Mouse (Mus musculus): ENCODE measurements at regions not wholly inside any gene's neighbourhood (a gene's known extent, or its start where the extent isn't known, plus 50 kb on each side); places are given as distances from the start of the nearest gene placed in this dataset.

DNA sequence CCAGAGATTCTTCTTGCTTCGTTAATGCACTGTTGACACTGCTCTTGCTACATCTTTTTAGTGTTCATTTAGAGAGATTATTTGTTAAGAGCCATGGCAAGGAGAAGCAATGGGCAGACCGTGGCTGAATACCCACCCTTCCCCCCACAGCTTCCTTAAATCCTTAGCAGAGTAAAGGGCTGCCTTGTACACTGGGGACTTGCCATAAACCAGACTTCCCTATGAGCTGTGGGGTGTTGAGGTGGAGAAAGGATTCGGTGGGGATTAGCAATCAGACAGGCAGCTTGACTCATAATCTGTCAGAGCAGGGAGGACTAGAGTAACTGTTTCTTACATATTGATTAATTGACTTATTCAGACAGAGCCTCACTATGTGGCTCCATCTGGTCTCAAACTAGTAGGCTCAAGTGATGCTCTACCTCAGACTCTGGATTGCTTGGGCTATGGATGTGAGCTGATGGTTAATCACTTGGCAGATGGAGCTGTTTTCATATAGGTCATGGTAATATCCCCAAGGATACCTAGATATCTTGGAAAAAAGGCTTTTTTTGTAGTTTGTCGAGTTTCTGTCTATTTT, 166.7 kb downstream of the Cmpk2 start:
- no peaks in the 10 kb centered on the region for H3K27me3 ChIP-seq (ENCODE audit: insufficient read depth, low read length)
- H3K36me3 ChIP-seq (ENCODE audit: insufficient read depth): no peaks in the 10 kb centered on the region
- no peak overlapping the region for H3K9ac ChIP-seq
- DNase-seq (peak; percentile 44), ATAC-seq (ENCODE audit: insufficient read depth) (peak; percentile 49; the same call in 1 of the 2 replicates)
- H3K4me3 ChIP-seq (ENCODE audit: low read depth, low read length): no peak overlapping the region
- 36% methylated on average over 4 of the region's 4 CpGs for WGBS
- peak overlapping the region; percentile 6; the same call in 1 of the 2 replicates for H3K27ac ChIP-seq (ENCODE audit: low read depth)
- peaks cover 3% of the 10 kb centered on the region; the same call in 1 of the 2 replicates for H3K4me1 ChIP-seq (ENCODE audit: insufficient read depth)
- H3K4me2 ChIP-seq: no peak overlapping the region
- H3K9me3 ChIP-seq (ENCODE audit: low read depth, low read length): no peaks in the 10 kb centered on the region
- TF ChIP-seq CTCF (IDR thresholded peaks at IDR 0.05; ENCODE audit: low read depth): no peak

- no peak overlapping the region for H3K27ac ChIP-seq (ENCODE audit: low read depth)
- no peak overlapping the region for H3K9ac ChIP-seq
- ATAC-seq (ENCODE audit: insufficient read depth): peak; percentile 76; the same call in 1 of the 2 replicates
- H3K4me3 ChIP-seq (ENCODE audit: low read depth, low read length): no peak overlapping the region
- H3K4me1 ChIP-seq (ENCODE audit: insufficient read depth): peaks cover 3% of the 10 kb centered on the region; the same call in 1 of the 2 replicates
- DNase-seq: peak; percentile 78
- whole genome bisulfite sequencing: 21% methylated on average over 3 of the region's 3 CpGs
- no peaks in the 10 kb centered on the region for H3K36me3 ChIP-seq (ENCODE audit: insufficient read depth)
- H3K4me2 ChIP-seq: 0 out of 2 replicates have a peak overlapping the region, but pooled peaks have one; percentile 5
- no peaks in the 10 kb centered on the region for H3K27me3 ChIP-seq (ENCODE audit: insufficient read depth, low read length)
- no peaks in the 10 kb centered on the region for H3K9me3 ChIP-seq (ENCODE audit: low read depth, low read length)
- no peak for TF ChIP-seq CTCF (IDR thresholded peaks at IDR 0.05; ENCODE audit: low read depth)
These were observed 166.2 kb downstream of the Cmpk2 start for GRCm38 (mm10) chr12:26635253-26635652.

DNA sequence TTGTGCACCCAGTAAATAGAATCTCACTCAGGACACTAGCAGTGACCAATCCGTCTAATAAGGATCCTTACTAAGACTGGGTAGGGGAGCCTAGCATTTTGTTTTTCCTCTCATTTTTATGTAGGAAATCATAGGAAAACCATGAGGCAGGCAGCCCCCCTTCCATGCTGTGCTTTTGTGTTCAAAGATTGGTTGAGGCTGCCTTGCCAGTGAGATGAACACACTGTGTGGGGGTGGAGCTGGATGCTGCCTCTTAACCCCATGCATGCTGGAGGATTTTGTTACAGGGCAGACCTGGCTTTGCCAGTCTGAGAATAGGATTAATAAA, 162.8 kb downstream of the Cmpk2 start:
- Histone ChIP-seq H3K4me3 (ENCODE audit: low read depth, low read length) (no peak overlapping the region), H3K36me3 (ENCODE audit: insufficient read depth) (no peaks in the 10 kb centered on the region), H3K4me1 (ENCODE audit: insufficient read depth) (peaks cover 3% of the 10 kb centered on the region; the same call in 1 of the 2 replicates), H3K9ac (0 out of 2 replicates have a peak overlapping the region, but pooled peaks have one; percentile 30), H3K27ac (ENCODE audit: low read depth) (no peak overlapping the region), H3K27me3 (ENCODE audit: insufficient read depth, low read length) (no peaks in the 10 kb centered on the region), H3K9me3 (ENCODE audit: low read depth, low read length) (no peaks in the 10 kb centered on the region), H3K4me2 (no peak overlapping the region)
- WGBS: 28% methylated on average over 1 of the region's 1 CpGs
- DNase-seq (peak; percentile 45), ATAC-seq (ENCODE audit: insufficient read depth) (peak; percentile 54; the same call in 1 of the 2 replicates)
- no peak for TF ChIP-seq CTCF (IDR thresholded peaks at IDR 0.05; ENCODE audit: low read depth)

- no peaks in the 10 kb centered on the region for H3K9me3 ChIP-seq (ENCODE audit: low read depth, low read length)
- 0 out of 2 replicates have a peak overlapping the region, but pooled peaks have one; percentile 30 for H3K9ac ChIP-seq
- no peak overlapping the region for H3K4me3 ChIP-seq (ENCODE audit: low read depth, low read length)
- no peak for DNase-seq
- no peak for TF ChIP-seq CTCF (IDR thresholded peaks at IDR 0.05; ENCODE audit: low read depth)
- H3K4me2 ChIP-seq: no peak overlapping the region
- H3K27ac ChIP-seq (ENCODE audit: low read depth): no peak overlapping the region
- 28% methylated on average over 4 of the region's 4 CpGs for WGBS
- H3K4me1 ChIP-seq (ENCODE audit: insufficient read depth): peaks cover 3% of the 10 kb centered on the region; the same call in 1 of the 2 replicates
- H3K27me3 ChIP-seq (ENCODE audit: insufficient read depth, low read length): no peaks in the 10 kb centered on the region
- no peak; the same call in 1 of the 2 replicates for ATAC-seq (ENCODE audit: insufficient read depth)
- no peaks in the 10 kb centered on the region for H3K36me3 ChIP-seq (ENCODE audit: insufficient read depth)
These were observed 162.2 kb downstream of the Cmpk2 start for GRCm38 (mm10) chr12:26631111-26631794.

- H3K4me3 ChIP-seq (ENCODE audit: low read depth, low read length): no peak overlapping the region
- no peak overlapping the region for H3K27ac ChIP-seq (ENCODE audit: low read depth)
- no peak for TF ChIP-seq CTCF (IDR thresholded peaks at IDR 0.05; ENCODE audit: low read depth)
- H3K27me3 ChIP-seq (ENCODE audit: insufficient read depth, low read length): no peaks in the 10 kb centered on the region
- no peaks in the 10 kb centered on the region for H3K36me3 ChIP-seq (ENCODE audit: insufficient read depth)
- ATAC-seq (ENCODE audit: insufficient read depth) (peak; percentile 63; the same call in 1 of the 2 replicates), DNase-seq (peak; percentile 60)
- H3K9ac ChIP-seq: no peak overlapping the region
- no peaks in the 10 kb centered on the region for H3K9me3 ChIP-seq (ENCODE audit: low read depth, low read length)
- no peaks in the 10 kb centered on the region for H3K4me1 ChIP-seq (ENCODE audit: insufficient read depth)
- WGBS: 42% methylated on average over 12 of the region's 12 CpGs
- no peak overlapping the region for H3K4me2 ChIP-seq
These were observed 152.3 kb downstream of the Cmpk2 start for GRCm38 (mm10) chr12:26621135-26621932.

DNA sequence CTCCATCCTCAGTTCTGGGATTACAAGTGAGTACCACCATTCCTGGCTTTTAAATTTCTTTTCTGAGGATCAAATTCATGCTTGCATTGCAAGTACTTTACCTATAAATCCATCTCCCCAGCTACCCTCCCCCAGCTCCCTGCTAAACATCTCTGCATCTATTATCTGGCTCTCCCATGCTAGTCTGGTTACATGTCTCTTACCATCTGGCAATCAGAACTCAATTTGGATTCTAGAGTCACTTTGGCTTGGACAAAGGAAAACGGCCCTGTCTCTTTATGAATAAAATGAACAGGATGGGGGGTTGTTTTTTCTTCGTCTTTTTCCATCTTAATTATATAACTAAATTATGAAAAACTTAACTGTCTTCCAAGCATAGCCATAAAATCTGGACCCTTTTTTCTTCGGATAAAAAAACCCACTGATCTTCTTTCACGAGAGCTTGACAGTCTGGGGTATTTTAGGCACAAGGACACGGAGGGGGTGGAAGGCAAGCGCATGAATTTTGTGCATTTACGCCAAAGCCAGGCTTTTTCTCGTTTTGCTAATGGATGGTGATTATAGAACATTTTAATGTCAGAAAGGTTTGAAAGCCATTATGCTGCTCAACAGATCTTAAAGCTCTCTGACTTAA, 151.6 kb downstream of the Cmpk2 start:
- H3K27me3 ChIP-seq (ENCODE audit: insufficient read depth, low read length): no peaks in the 10 kb centered on the region
- DNase-seq (no peak), ATAC-seq (ENCODE audit: insufficient read depth) (no peak)
- WGBS: 45% methylated on average over 8 of the region's 8 CpGs
- H3K4me2 ChIP-seq: no peak overlapping the region
- H3K4me1 ChIP-seq (ENCODE audit: insufficient read depth): no peaks in the 10 kb centered on the region
- H3K9me3 ChIP-seq (ENCODE audit: low read depth, low read length): no peaks in the 10 kb centered on the region
- no peak for TF ChIP-seq CTCF (IDR thresholded peaks at IDR 0.05; ENCODE audit: low read depth)
- H3K4me3 ChIP-seq (ENCODE audit: low read depth, low read length): no peak overlapping the region
- H3K27ac ChIP-seq (ENCODE audit: low read depth): no peak overlapping the region
- no peaks in the 10 kb centered on the region for H3K36me3 ChIP-seq (ENCODE audit: insufficient read depth)
- no peak overlapping the region for H3K9ac ChIP-seq

All from lung, embryonic 14.5 days (tissue).